In the genomic region with DNA sequence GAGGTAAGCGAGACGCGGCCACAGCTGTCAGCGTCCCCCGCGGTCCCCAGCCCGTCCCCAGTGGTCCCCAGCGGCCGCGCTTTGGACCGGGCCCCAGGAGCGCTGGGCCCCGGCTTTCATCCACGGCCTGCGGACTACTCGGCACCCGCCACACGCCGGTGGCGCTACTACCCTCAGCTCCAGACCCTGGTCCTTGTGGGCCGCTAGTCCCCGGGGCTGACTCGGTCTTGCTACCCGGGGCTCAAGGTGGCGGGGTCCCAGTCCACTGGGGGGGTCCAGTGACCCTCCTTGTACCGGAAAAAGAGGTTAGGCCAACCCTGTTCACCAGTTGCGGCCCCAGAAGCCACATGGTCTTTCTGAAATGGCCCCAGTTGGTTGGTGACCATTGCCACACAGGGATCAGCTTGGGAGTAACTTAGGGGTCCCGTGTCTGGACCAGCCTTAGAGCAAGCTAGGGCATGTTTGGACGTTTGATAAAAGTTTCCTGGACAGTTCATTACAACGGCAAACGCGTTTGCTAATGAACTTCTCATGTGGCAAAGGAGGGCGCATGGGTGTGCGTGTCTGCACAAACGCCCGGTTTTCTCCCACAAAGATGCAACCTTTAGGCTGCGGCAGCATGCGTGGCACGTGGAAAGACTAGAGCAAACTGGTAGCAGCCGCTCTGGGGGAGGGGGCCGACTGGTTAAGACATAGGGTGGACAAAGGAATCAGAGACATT, we compare ENCODE assay signal across 8 mouse cellular contexts. TPM values are rescaled to one million over a fixed set of nuclear protein-coding genes. Genes with fewer than 3 reads are reported as not detected.
A peak's percentile ranks its signal among the peaks of the same experiment; 100 is the strongest.
DNase-seq lines count a peak whose midpoint lies in the region; ATAC-seq and TF ChIP-seq lines count a peak whose summit lies in the region.

No protein-coding gene starts in this region.

- peak overlapping the region; percentile 98 for H3K4me2 ChIP-seq in forebrain, embryonic 14.5 days (ENCODE audit: low read length)
- H3K4me2 ChIP-seq in limb, embryonic 14.5 days (replicated peaks; ENCODE audit: low read depth, low read length, severe bottlenecking), result peak overlapping the region; percentile 98
- H3K4me2 ChIP-seq in neural tube, embryonic 14.5 days (ENCODE audit: low read depth, low read length), result peak overlapping the region; percentile 85

- no peak for TF ChIP-seq CTCF in kidney, adult 2 months (conservative IDR thresholded peaks at IDR 0.05; ENCODE audit: insufficient read depth, insufficient read length, low read depth, low read length)

- peak overlapping the region; percentile 81 for H3K9ac ChIP-seq in forebrain, embryonic 14.5 days (ENCODE audit: low read length)
- H3K9ac ChIP-seq in limb, embryonic 14.5 days (ENCODE audit: low read depth, low read length, severe bottlenecking), result peak overlapping the region; percentile 83
- peak overlapping the region; percentile 70 for H3K9ac ChIP-seq in neural tube, embryonic 14.5 days (replicated peaks; ENCODE audit: low read depth, low read length)

- H3K27me3 ChIP-seq in kidney, adult 2 months (replicated peaks; ENCODE audit: control insufficient read depth, insufficient read depth, low read length), result no peaks in the 10 kb centered on the region
- no peaks in the 10 kb centered on the region for H3K27me3 ChIP-seq in forebrain, embryonic 14.5 days (replicated peaks; ENCODE audit: control insufficient read depth, insufficient read depth, low read length)
- no peaks in the 10 kb centered on the region for H3K27me3 ChIP-seq in limb, embryonic 14.5 days (ENCODE audit: control insufficient read depth, insufficient read depth, low read length)
- no peaks in the 10 kb centered on the region for H3K27me3 ChIP-seq in neural tube, embryonic 14.5 days (ENCODE audit: control insufficient read depth, insufficient read depth, low read length)

- no peaks in the 10 kb centered on the region for H3K9me3 ChIP-seq in forebrain, embryonic 14.5 days (replicated peaks; ENCODE audit: control insufficient read depth, low read length)
- no peaks in the 10 kb centered on the region for H3K9me3 ChIP-seq in limb, embryonic 14.5 days (ENCODE audit: control insufficient read depth, low read length)
- H3K9me3 ChIP-seq in neural tube, embryonic 14.5 days (ENCODE audit: control insufficient read depth, low read length), result no peaks in the 10 kb centered on the region

- H3K27ac ChIP-seq in kidney, adult 2 months (ENCODE audit: insufficient read depth, low read depth, low read length), result no peak overlapping the region
- H3K27ac ChIP-seq in forebrain, embryonic 14.5 days (ENCODE audit: low read depth, low read length), result 0 out of 2 replicates have a peak overlapping the region, but pooled peaks have one; percentile 33
- no peak overlapping the region for H3K27ac ChIP-seq in limb, embryonic 14.5 days (replicated peaks; ENCODE audit: low read depth, low read length)
- H3K27ac ChIP-seq in neural tube, embryonic 14.5 days (ENCODE audit: low read depth, low read length), result peak overlapping the region; percentile 52

- intact Hi-C loops in gastrocnemius, postnatal 14 days (cut with DNase I; ENCODE audit: low total_unique reads), result no loop called here

- H3K4me3 ChIP-seq in kidney, adult 2 months (ENCODE audit: insufficient read depth, low read depth, low read length), result peak overlapping the region; percentile 69
- peak overlapping the region; percentile 69 for H3K4me3 ChIP-seq in forebrain, embryonic 14.5 days (ENCODE audit: low read depth, low read length)
- peak overlapping the region; percentile 73 for H3K4me3 ChIP-seq in limb, embryonic 14.5 days (replicated peaks; ENCODE audit: low read length)
- peak overlapping the region; percentile 67 for H3K4me3 ChIP-seq in neural tube, embryonic 14.5 days (ENCODE audit: low read depth, low read length)

- WGBS in kidney, adult 2 months, result 2% methylated on average over 41 of the region's 41 CpGs
- 1% methylated on average over 34 of the region's 41 CpGs for WGBS in forebrain, embryonic 14.5 days
- WGBS in limb, embryonic 14.5 days, result under 1% methylated on average over 39 of the region's 41 CpGs
- 2% methylated on average over 37 of the region's 41 CpGs for WGBS in neural tube, embryonic 14.5 days

- H3K36me3 ChIP-seq in kidney, adult 2 months (ENCODE audit: control insufficient read depth, insufficient read depth, low read length), result no peaks in the 10 kb centered on the region
- H3K36me3 ChIP-seq in forebrain, embryonic 14.5 days (ENCODE audit: control insufficient read depth, insufficient read depth, low read length), result no peaks in the 10 kb centered on the region
- H3K36me3 ChIP-seq in limb, embryonic 14.5 days (ENCODE audit: control insufficient read depth, insufficient read depth, low read length), result no peaks in the 10 kb centered on the region
- H3K36me3 ChIP-seq in neural tube, embryonic 14.5 days (ENCODE audit: control insufficient read depth, insufficient read depth, low read length), result no peaks in the 10 kb centered on the region

- no peak for TF ChIP-seq POLR2A in kidney, adult 2 months (IDR thresholded peaks at IDR 0.05; ENCODE audit: low read depth, low read length)
- no peak for TF ChIP-seq POLR2A in limb, embryonic 14.5 days (IDR thresholded peaks at IDR 0.05; ENCODE audit: borderline replicate concordance, extremely low read depth, insufficient read depth, insufficient read length)

- no peaks in the 10 kb centered on the region for H3K4me1 ChIP-seq in kidney, adult 2 months (ENCODE audit: control insufficient read depth, insufficient read depth, low read length)
- peaks cover 6% of the 10 kb centered on the region; the same call in 1 of the 2 replicates for H3K4me1 ChIP-seq in forebrain, embryonic 14.5 days (ENCODE audit: control insufficient read depth, insufficient read depth, low read length)
- H3K4me1 ChIP-seq in limb, embryonic 14.5 days (ENCODE audit: control insufficient read depth, insufficient read depth, low read length), result peaks cover 11% of the 10 kb centered on the region; the same call in 1 of the 2 replicates
- peaks cover 9% of the 10 kb centered on the region for H3K4me1 ChIP-seq in neural tube, embryonic 14.5 days (ENCODE audit: control insufficient read depth, insufficient read depth, low read length)

- no peak for DNase-seq in kidney, adult 2 months
- no peak for DNase-seq in kidney, postnatal 10 days
- DNase-seq in NIH3T3 (ENCODE audit: low read depth), result peak; percentile 59
- peak; percentile 53 for DNase-seq in forebrain, embryonic 14.5 days (ENCODE audit: low spot score)
- no peak for DNase-seq in limb, embryonic 14.5 days (ENCODE audit: low spot score)
- no peak for DNase-seq in gastrocnemius, postnatal 14 days
- no peak for DNase-seq in layer of hippocampus, adult 8-10 months (ENCODE audit: low spot score in 2 of 2)

- peak; percentile 80 for ATAC-seq in forebrain, embryonic 14.5 days
- peak; percentile 70 for ATAC-seq in limb, embryonic 14.5 days (ENCODE audit: low FRiP score, low read depth)
- peak; percentile 66 for ATAC-seq in neural tube, embryonic 14.5 days (ENCODE audit: low read depth)

RNA-seq across cellular contexts. Expression of a gene that starts 0.5 kb away (rescaled TPM):
- 9.4 and 11.4 TPM in 2 replicates for polyA plus RNA-seq in kidney, adult 2 months (2012; rRNA removed)
- polyA plus RNA-seq in forebrain, embryonic 14.5 days (2014; fragmentation: Nextera tagmentation; extraction: Ambion mirVana), result 27.2 and 35.6 TPM in 2 replicates
- polyA plus RNA-seq in limb, embryonic 14.5 days (2012; rRNA removed), result 27.6 and 41.6 TPM in 2 replicates
- polyA plus RNA-seq in limb, embryonic 14.5 days (2014; fragmentation: Nextera tagmentation; extraction: Ambion mirVana), result 41.6 and 44.3 TPM in 2 replicates
- polyA plus RNA-seq in neural tube, embryonic 14.5 days (2014; fragmentation: Nextera tagmentation; extraction: Ambion mirVana), result 41.4 and 50.4 TPM in 2 replicates
- 100 to 1,000 TPM; 202 to 236 TPM for total RNA-seq in gastrocnemius, postnatal 14 days (2021)
- total RNA-seq in layer of hippocampus, adult 8-10 months (2022), result 10 to 100 TPM; 66.2 to 83.0 (median 73.9) TPM

RNA-seq across cellular contexts. Expression of a gene that starts 29.6 kb away (rescaled TPM):
- polyA plus RNA-seq in kidney, adult 2 months (2012; rRNA removed), result 34.4 and 35.9 TPM in 2 replicates
- 0.11 and 0.36 TPM in 2 replicates for polyA plus RNA-seq in forebrain, embryonic 14.5 days (2014; fragmentation: Nextera tagmentation; extraction: Ambion mirVana)
- 0.76 and 0.78 TPM in 2 replicates for polyA plus RNA-seq in limb, embryonic 14.5 days (2012; rRNA removed)
- polyA plus RNA-seq in limb, embryonic 14.5 days (2014; fragmentation: Nextera tagmentation; extraction: Ambion mirVana), result 1.0 and 1.6 TPM in 2 replicates
- polyA plus RNA-seq in neural tube, embryonic 14.5 days (2014; fragmentation: Nextera tagmentation; extraction: Ambion mirVana), result 0.13 TPM in 1 of 2 replicates, not detected in the other
- under 1 TPM in 1 of 2 experiments, not detected in 1; 0.31 TPM for total RNA-seq in gastrocnemius, postnatal 14 days (2021)
- total RNA-seq in layer of hippocampus, adult 8-10 months (2022), result not detected

RNA-seq across cellular contexts. Expression of a gene that starts 46.1 kb away (rescaled TPM):
- not detected in 2 replicates for polyA plus RNA-seq in kidney, adult 2 months (2012; rRNA removed)
- not detected in 2 replicates for polyA plus RNA-seq in forebrain, embryonic 14.5 days (2014; fragmentation: Nextera tagmentation; extraction: Ambion mirVana)
- not detected in 2 replicates for polyA plus RNA-seq in limb, embryonic 14.5 days (2012; rRNA removed)
- not detected in 2 replicates for polyA plus RNA-seq in limb, embryonic 14.5 days (2014; fragmentation: Nextera tagmentation; extraction: Ambion mirVana)
- polyA plus RNA-seq in neural tube, embryonic 14.5 days (2014; fragmentation: Nextera tagmentation; extraction: Ambion mirVana), result not detected in 2 replicates
- total RNA-seq in gastrocnemius, postnatal 14 days (2021), result not detected
- not detected for total RNA-seq in layer of hippocampus, adult 8-10 months (2022)

Comparison
In these comparisons a context has a peak if more than half of its experiments do, and no peak if none do; other contexts are left out.
1. DNase-seq: peak in NIH3T3 (single experiment) and forebrain, embryonic 14.5 days (single experiment); none in kidney, adult 2 months (single experiment), kidney, postnatal 10 days (single experiment), limb, embryonic 14.5 days (single experiment), gastrocnemius, postnatal 14 days (single experiment) and layer of hippocampus, adult 8-10 months (0 of 2).
2. H3K27ac ChIP-seq: peak in forebrain, embryonic 14.5 days (single experiment) and neural tube, embryonic 14.5 days (single experiment); none in kidney, adult 2 months (single experiment) and limb, embryonic 14.5 days (single experiment).
3. RNA of a gene that starts 29.6 kb away (polyA plus RNA-seq): 34.4 to 35.9 TPM in kidney, adult 2 months; 0.76 to 1.6 TPM in limb, embryonic 14.5 days, 0.13 TPM in neural tube, embryonic 14.5 days and 0.11 to 0.36 TPM in forebrain, embryonic 14.5 days; every median in the first group is over 10 times any median in the second.
4. Peak in every context shown above with its lines, with median percentiles within 50 percentile points of each other: H3K4me3 ChIP-seq, ATAC-seq, H3K4me2 ChIP-seq and H3K9ac ChIP-seq.